Mouse (Mus musculus) ES-E14 (cell line): ENCODE results near the gene Capn11. TPM values are rescaled to one million over a fixed set of nuclear protein-coding genes. Genes with fewer than 3 reads are reported as not detected.

Experiments used
- DNase-seq: peaks from one replicate; pipeline ENCODE4 v3.0.0-alpha.2; 2013; ENCODE audit warnings: low read depth, low spot score
- H3K27ac ChIP-seq: 2 replicates; pipeline ENCODE4 v1.5.1; 2012; ENCODE audit warnings: low read depth, mild to moderate bottlenecking, low read length, moderate library complexity, mixed read lengths; ENCODE audit not compliant: poor library complexity, insufficient read depth, severe bottlenecking
- H3K36me3 ChIP-seq: 2 replicates; pipeline ENCODE4 v1.6.1; 2012; ENCODE audit warnings: mild to moderate bottlenecking, low read length, moderate library complexity, mixed read lengths; ENCODE audit not compliant: control insufficient read depth, poor library complexity, insufficient read depth, severe bottlenecking
- H3K4me1 ChIP-seq, 2 experiments: fragments of 150-350 bp in 1 of 2; sonication (generic) in 1 of 2; 2 replicates each; pipeline ENCODE4 v1.6.1; 2012; ENCODE audit warnings: low read length in 2 of 2, mild to moderate bottlenecking in 1 of 2, mixed read lengths in 1 of 2; ENCODE audit not compliant: control insufficient read depth in 2 of 2, insufficient read depth in 2 of 2, poor library complexity in 1 of 2
- H3K4me3 ChIP-seq, 2 experiments: fragments of 150-350 bp in 1 of 2; sonication (generic) in 1 of 2; 2 replicates each; pipeline ENCODE4 v1.5.1; 2012; ENCODE audit warnings: low read length in 2 of 2, low read depth in 1 of 2, mild to moderate bottlenecking in 1 of 2, mixed read lengths in 1 of 2; ENCODE audit not compliant: insufficient read depth in 1 of 2, poor library complexity in 1 of 2, severe bottlenecking in 1 of 2
- H3K9ac ChIP-seq: 2 replicates; pipeline ENCODE4 v1.6.1; 2012; ENCODE audit warnings: low read depth, mild to moderate bottlenecking, low read length, mixed read lengths; ENCODE audit not compliant: poor library complexity, insufficient read depth, severe bottlenecking
- H3K9me3 ChIP-seq: fragments of 150-350 bp; sonication (generic); 2 replicates; pipeline ENCODE4 v1.6.1; 2012; ENCODE audit warnings: low read depth, mild to moderate bottlenecking, low read length; ENCODE audit not compliant: control insufficient read depth, insufficient read depth
- CHD2 ChIP-seq: IDR thresholded peaks from 2 replicates; pipeline ENCODE4 v1.6.1; 2014; ENCODE audit warnings: mild to moderate bottlenecking, low read depth, low read length, inconsistent platforms
- HCFC1 ChIP-seq: IDR thresholded peaks from 2 replicates; pipeline ENCODE4 v1.6.1; 2012; ENCODE audit warnings: low read length, inconsistent platforms, borderline replicate concordance; ENCODE audit not compliant: insufficient read depth
- MAFK ChIP-seq: IDR thresholded peaks from 2 replicates; pipeline ENCODE4 v1.6.1; 2014; ENCODE audit warnings: mild to moderate bottlenecking, low read depth, low read length, inconsistent platforms; ENCODE audit not compliant: insufficient read depth
- ZC3H11A ChIP-seq: IDR thresholded peaks from 2 replicates; pipeline ENCODE4 v1.6.1; 2012; ENCODE audit warnings: low read depth, mild to moderate bottlenecking, inconsistent platforms, low read length, borderline replicate concordance
- ZNF384 ChIP-seq: IDR thresholded peaks from 2 replicates; pipeline ENCODE4 v1.6.1; 2012; ENCODE audit warnings: low read depth, low read length, inconsistent platforms
- in situ Hi-C, 2 experiments: fragments of 600-800 bp; cut with MboI; formaldehyde crosslinking; loops; one replicate each; pipeline ENCODE4 v1.15.1; 2025; ENCODE audit warnings: low sequenced_read_pairs in 2 of 2, inconsistent platforms in 1 of 2; ENCODE audit not compliant: unreplicated experiment in 2 of 2
- total RNA-seq: library from RNA; depleted of rRNA; stranded (reverse); fragments of 300-350 nt; gene quantifications from 2 replicates; pipeline ENCODE4 v1.2.3, GENCODE M21; 2012

Gene Capn11
- total RNA-seq, 1 experiment: not detected

DNA sequence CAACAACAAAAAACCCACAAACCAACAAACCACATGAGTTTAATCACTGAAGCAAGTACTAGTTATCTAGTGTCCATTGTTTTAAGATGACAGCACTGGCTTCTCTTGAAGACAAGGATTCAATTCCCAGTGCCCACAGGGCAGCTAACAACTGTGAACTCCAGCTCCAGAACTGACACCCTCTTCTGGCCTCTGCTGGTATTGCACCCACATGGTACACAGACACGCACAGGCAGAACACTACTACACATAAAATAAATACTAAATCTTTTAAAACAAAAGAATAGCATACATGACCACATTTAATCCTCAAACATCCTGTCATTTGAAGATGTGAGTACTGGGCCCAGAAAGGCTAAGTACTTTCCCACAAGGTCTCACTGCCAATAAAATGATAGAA is 22.5 kb upstream of the Capn11 start:
- in situ Hi-C loops: no loop called here
- DNase-seq: no peak
- Histone ChIP-seq H3K36me3 (peaks cover 11% of the 10 kb centered on the region; the same call in 1 of the 2 replicates), H3K9me3 (no peaks in the 10 kb centered on the region), H3K9ac (no peak overlapping the region), H3K4me3 (no peak overlapping the region), H3K4me1 (peaks cover 7 to 11% of the 10 kb centered on the region in 2 experiments; a peak in 2 of 4 replicates), H3K27ac (no peak overlapping the region)
- TF ChIP-seq MAFK: no peak
- no peak for TF ChIP-seq ZNF384
- TF ChIP-seq CHD2: no peak
- TF ChIP-seq ZC3H11A: no peak

DNA sequence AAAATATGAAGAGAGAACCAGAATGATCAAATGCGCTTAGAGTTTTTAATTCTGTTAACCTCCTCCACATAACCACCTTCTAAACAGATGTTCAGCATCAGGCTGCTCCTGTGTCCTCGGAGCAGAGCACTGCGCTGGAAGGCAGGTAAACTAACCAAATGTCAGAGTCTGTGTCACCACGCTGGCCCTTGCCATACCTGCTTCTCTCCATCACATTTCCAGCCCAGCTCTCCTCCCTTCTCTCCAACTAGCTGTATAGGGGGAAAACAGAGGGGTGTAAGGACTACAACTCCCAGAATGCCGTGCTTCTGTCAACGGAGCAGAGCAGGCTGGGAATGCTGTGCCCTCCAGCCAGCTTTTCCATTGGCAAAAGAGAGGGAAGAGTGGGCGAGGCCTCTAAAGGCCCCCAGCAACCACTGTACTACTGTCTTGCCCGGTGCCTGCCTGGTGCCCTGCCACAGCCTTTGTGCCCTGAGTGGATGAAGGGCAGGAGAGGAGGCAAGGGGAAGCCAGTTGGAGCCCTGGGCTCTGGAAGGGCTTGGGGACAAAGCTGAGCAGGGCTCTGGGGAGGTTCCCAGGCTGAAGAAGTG is 21.4 kb upstream of the Capn11 start:
- peaks cover 13% of the 10 kb centered on the region; the same call in 1 of the 2 replicates for H3K36me3 ChIP-seq
- peak overlapping the region in 1 of 2 experiments; percentile 40; a peak in 1 of 4 replicates for H3K4me3 ChIP-seq
- no peak overlapping the region for H3K27ac ChIP-seq
- in situ Hi-C loops: no loop called here
- TF ChIP-seq CHD2 (no peak), ZC3H11A (no peak), HCFC1 (peak; percentile 90)
- H3K9me3 ChIP-seq: no peaks in the 10 kb centered on the region
- H3K9ac ChIP-seq: peak overlapping the region; percentile 7; the same call in 1 of the 2 replicates
- DNase-seq: no peak
- H3K4me1 ChIP-seq: peaks cover 7 to 11% of the 10 kb centered on the region in 2 experiments; a peak in 2 of 4 replicates

GRCm38 (mm10) chr17:45678106-45678505 is 19.0 kb upstream of the Capn11 start:
- peaks cover 29% of the 10 kb centered on the region for H3K36me3 ChIP-seq
- no peaks in the 10 kb centered on the region for H3K9me3 ChIP-seq
- in situ Hi-C loops: no loop called here
- no peak for DNase-seq
- H3K4me3 ChIP-seq: no peak overlapping the region
- no peak overlapping the region for H3K27ac ChIP-seq
- H3K4me1 ChIP-seq: peaks cover 2 to 11% of the 10 kb centered on the region in 2 experiments; a peak in 2 of 4 replicates
- TF ChIP-seq CHD2 (no peak), ZC3H11A (no peak), ZNF384 (no peak), MAFK (no peak), HCFC1 (no peak)
- no peak overlapping the region for H3K9ac ChIP-seq

- Histone ChIP-seq H3K36me3 (peaks cover 46% of the 10 kb centered on the region), H3K4me3 (no peak overlapping the region), H3K4me1 (peaks cover 0 to 4% of the 10 kb centered on the region in 2 experiments; a peak in 1 of 4 replicates), H3K9ac (no peak overlapping the region), H3K27ac (no peak overlapping the region), H3K9me3 (no peaks in the 10 kb centered on the region)
- TF ChIP-seq ZC3H11A (no peak), CHD2 (no peak), ZNF384 (no peak), MAFK (no peak), HCFC1 (no peak)
- in situ Hi-C loops: no loop called here
- DNase-seq: no peak
Observed at GRCm38 (mm10) chr17:45672598-45672997, 13.5 kb upstream of the Capn11 start.

- Histone ChIP-seq H3K9ac (no peak overlapping the region), H3K4me1 (peaks cover 0 to 6% of the 10 kb centered on the region in 2 experiments; a peak in 1 of 4 replicates), H3K4me3 (no peak overlapping the region), H3K36me3 (peaks cover 45% of the 10 kb centered on the region), H3K27ac (no peak overlapping the region), H3K9me3 (no peaks in the 10 kb centered on the region)
- DNase-seq: no peak
- in situ Hi-C loops: no loop called here
- TF ChIP-seq ZC3H11A: no peak
- no peak for TF ChIP-seq HCFC1
- no peak for TF ChIP-seq ZNF384
- TF ChIP-seq MAFK: no peak
- no peak for TF ChIP-seq CHD2
Observed at GRCm38 (mm10) chr17:45671821-45672220, 12.7 kb upstream of the Capn11 start.
